Mouse (Mus musculus): ENCODE results near the gene Prpf6.

Prpf6 gene

GRCm38 (mm10) chr2:181685686-181686085 is 94.0 kb downstream of the Prpf6 start:
- DNase-seq (ENCODE audit: low read depth, low spot score), result no peak

DNA sequence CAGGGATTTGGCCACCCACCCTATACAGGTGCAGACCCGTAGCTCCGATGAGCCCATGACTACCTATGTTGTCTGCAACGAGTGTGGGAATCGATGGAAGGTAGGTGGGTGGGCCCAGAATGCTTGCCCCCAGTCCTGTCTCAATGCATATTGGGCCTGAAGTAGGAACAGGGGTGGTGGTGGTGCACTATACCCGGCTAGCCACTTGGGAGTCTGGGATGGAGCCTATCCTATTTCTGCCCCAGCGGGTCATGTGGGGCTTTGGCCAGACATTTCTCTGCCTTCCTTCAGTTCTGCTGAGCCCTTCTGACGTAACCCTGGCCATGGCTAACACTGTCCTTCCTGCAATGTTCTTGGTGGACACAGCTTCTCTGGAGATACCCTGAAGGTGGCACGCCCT is 95.9 kb downstream of the Prpf6 start:
- DNase-seq (ENCODE audit: low read depth, low spot score), result no peak

- no peak for DNase-seq (ENCODE audit: low read depth, low spot score)
These were observed 97.9 kb downstream of the Prpf6 start for GRCm38 (mm10) chr2:181689466-181690160.

DNA sequence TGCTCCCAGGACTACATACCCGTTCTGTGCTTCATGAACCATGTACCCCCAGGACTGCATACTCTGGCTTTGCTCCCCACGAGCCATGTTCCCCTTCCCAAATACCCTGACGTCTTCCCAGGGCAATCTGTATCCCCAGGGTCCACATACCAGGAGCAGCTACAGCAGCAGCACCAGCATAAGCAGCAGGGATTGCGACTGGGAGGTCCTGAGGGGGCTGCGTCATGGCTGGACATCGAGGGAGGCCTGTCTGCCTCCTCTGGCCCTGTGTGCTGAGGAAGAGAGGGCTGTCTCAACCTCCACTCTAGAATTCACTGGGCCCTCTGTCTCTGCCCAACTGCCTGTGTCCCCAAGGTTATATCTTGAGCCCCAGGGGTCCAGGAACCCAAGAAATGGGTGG is 99.4 kb downstream of the Prpf6 start:
- DNase-seq (ENCODE audit: low read depth, low spot score), result no peak

GRCm38 (mm10) chr2:181691571-181691970 is 99.9 kb downstream of the Prpf6 start:
- DNase-seq (ENCODE audit: low read depth, low spot score), result no peak

DNA sequence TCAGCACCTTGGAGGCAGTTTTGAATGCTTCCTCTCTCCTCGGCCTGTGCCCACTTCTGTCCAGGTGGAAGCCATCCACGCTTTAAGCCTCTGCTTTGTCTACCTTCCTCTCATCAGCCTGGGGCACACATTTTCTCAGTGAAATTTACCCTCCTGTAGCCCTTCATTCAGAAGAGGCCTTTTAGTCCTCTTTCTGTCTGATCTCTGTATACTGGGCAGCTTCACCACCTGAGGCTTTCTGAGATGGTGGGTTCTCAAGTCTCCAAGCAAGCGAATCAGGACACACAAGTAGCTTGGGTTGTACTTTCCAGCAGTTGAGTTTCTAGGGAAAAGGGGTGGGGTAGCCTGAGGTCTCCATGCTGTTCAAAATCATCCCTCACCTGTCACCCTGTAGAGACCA is 100.6 kb downstream of the Prpf6 start:
- no peak for DNase-seq (ENCODE audit: low read depth, low spot score)

DNA sequence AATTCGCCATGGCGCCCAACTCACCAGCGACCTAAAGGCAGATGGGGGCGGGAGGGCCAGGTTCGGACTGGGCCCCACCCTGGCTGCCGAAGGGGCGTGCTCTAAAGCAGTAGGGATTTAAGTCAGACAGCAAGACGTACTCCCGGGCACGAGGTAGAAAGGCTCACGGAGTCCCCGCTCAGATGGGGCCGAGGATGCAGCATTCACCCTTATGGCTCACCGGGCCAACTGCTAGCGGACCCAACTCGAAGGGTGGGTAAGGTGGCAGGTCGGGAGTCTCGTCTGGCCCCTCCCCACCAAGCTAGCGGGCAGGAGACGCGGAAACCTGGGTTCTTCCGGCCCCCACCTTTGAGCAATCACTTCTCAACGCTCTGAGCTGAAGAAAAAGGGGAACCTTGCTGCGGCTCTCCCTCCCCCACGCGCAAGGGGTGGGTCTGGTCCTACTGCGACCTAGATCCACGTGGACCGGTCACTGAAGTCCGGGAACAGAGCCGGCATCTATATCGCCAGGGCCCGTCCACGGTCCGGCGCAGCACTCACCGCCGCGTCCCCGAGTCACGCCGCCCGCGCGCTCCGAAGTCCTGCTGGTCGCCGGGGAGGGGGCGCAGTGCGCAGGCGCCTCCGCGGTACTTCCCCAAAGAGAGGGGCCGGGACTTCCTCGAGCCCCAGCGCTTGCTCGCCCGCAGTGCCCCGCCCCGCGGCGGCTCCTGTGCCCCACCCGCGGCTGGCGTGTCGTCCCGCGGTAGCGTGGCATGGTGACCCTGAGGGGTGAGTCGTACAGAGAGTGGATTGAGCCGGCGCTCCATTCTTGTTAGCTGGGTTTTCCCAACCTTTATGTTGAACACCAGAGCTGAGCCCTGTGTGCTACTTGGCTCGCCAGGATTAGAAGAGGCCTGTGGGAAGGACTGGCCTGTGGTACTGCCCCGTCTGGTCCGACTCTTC is 101.9 kb downstream of the Prpf6 start, which contains the start of gene Rgs19:
Rgs19 (minus strand) TSS at position 639 of the 942 bp plus-strand sequence.
- DNase-seq (ENCODE audit: low read depth, low spot score), result peak; percentile 80

- no peak for DNase-seq (ENCODE audit: low read depth, low spot score)
These were observed 102.9 kb downstream of the Prpf6 start for GRCm38 (mm10) chr2:181694581-181694980.

DNA sequence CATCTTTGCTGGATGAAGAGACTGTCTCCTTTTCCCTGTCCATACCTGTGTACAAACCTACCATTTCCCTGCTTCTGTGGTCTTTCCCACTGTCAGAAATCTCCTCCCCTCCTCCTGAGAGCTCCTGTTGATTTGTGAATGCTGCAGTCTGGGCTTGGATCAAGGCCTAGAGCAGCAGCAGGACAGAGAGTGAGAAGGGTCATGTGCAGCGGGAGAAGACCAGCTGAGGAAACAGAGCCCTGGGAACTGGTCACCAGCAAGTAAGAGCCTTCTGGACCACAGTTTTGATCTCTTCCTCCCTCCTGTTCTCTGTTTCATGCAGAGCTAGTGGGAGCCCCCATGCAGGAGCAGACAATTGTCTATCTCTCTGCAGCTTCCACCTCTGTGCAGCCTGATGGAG is 104.1 kb downstream of the Prpf6 start:
- no peak for DNase-seq (ENCODE audit: low read depth, low spot score)

- DNase-seq (ENCODE audit: low read depth, low spot score), result no peak
These were observed 105.2 kb downstream of the Prpf6 start for GRCm38 (mm10) chr2:181696801-181697420.

DNA sequence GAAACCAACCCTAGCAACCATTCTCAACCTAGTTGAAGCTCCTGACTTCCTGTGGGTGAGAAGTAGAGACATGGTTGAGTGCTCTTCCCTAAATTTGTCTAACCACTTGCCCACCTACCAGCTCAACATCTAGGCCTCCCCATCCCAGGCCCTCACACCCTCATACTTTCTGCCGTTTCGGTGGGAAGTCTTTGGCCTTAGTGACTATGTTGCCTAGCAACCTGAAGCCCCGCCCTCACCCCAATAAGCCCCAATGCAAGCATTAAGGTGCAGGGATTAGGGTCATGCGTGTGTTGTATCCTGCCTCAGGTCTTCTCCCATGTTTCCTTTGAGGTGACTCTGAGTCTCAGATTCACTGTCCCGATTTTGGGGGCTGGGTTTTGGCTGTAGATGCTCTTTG is 106.6 kb downstream of the Prpf6 start, which contains the start of gene Lkaaear1:
Lkaaear1 (minus strand) TSS at position 202 of the 400 bp plus-strand sequence.
- no peak for DNase-seq (ENCODE audit: low read depth, low spot score)

Measured in mesoderm, embryonic 11.5 days (tissue).